Mouse (Mus musculus) gastrocnemius, postnatal 14 days (tissue): ENCODE measurements around the gene Lrmda. TPM values are rescaled to one million over a fixed set of nuclear protein-coding genes. Genes with fewer than 3 reads are reported as not detected.

Experiments
- DNase-seq: peaks from one replicate; pipeline ENCODE4 v3.0.0; 2021; ENCODE audit warnings: mixed read lengths
- intact Hi-C: fragments of 180-260 bp; cut with DNase I; formaldehyde crosslinking; loops from one replicate; pipeline ENCODE4 v1.15.1; 2025; ENCODE audit warnings: low total_unique reads
- total RNA-seq, 2 experiments: library from RNA; stranded (reverse); gene quantifications; 2 replicates each; pipeline ENCODE4 v1.2.3; 2021

The Lrmda gene
- total RNA-seq, 2 experiments from 2014 or later, result 1.6 to 1.7 TPM

DNA sequence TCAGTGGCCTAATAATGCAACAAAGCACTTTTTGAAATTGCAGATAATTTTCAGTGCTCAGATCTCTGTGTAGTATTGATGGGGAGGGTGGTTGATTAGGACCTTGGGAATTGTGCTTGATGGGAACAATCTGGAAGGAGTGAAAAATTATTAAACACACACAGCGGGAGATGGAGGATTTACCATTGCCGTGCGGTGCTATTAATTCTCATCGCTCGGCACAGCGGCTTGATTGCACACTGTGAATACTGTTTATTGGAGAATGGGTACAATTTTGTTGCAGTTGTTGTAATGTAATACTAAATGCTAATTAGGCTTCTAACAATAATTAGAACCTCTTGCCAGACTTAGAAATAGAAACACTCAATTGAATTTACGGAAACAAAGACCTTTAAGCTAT is 262.1 kb downstream of the Lrmda start:
- intact Hi-C loops, result no loop called here
- DNase-seq, result no peak

DNA sequence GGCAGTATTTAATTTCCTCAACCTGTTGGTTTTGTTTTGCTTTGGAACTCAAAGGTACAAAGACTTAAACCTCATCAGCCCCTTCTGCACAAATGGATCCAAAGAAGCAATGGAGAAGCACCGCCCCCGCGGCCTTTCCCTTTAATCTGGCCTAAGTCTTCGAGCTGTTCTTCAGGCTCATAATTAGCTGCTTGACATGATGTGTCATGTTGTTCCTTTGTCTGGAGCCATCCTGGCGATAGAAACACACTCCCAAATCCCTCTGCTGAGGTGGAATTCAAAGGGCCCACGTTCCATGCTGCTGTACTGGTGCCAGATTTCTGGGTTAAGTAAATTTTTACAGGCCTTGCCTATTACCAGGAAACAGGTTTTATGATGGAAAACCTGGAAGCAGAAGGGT is 263.3 kb downstream of the Lrmda start:
- intact Hi-C loops, result no loop called here
- no peak for DNase-seq

DNA sequence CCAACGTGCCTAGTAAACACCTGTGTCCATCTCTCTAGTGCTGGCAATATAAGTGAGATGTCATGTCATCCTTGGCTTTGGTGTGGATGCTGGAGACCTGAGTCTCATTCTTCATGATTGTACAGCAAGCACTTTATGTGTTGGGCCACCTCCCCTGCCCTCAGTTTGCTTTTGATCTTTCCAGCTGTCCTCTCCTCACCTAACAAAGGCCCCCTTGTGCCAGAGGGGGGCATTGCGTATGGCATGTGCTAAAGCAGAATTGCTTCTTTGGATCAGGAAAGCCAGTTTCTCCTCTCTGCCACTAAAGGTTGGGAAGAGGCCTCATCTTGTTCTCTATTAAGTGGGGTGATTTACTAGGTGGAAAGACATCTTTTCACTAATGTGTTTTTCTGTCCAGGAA is 264.2 kb downstream of the Lrmda start:
- no peak for DNase-seq
- intact Hi-C loops, result no loop called here

DNA sequence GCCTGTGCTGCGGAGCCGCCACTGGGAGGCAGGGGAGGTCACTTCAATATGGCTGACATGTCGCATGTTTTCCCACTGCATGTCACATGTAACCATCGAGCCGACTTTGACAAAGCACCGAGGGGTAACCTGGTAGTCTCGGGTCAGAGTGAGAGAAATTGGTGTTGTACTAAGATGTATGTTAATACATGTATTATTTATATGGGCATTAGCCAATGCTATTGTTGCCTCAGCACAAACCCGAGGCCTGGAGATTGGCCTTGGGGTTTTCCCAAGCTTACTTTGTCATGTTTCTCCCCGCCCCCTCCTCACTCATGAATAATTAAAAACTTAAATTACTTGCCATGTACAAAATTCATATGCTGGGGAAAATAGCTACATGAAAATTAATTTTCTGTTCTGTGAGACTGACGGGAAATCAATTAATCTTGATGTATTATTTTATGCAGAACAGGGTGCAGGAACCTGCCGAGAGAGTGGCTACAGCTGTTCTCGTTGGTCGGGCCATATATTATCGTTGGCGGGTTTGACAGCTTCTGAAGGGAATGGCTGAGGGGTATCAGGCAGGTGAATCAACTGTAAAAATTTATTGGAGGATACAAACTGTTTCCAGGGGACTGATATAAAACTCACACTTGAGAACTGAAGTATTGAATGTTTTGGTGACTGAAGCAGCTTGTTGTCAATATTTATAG is 265.5 kb downstream of the Lrmda start:
- intact Hi-C loops, result no loop called here

DNA sequence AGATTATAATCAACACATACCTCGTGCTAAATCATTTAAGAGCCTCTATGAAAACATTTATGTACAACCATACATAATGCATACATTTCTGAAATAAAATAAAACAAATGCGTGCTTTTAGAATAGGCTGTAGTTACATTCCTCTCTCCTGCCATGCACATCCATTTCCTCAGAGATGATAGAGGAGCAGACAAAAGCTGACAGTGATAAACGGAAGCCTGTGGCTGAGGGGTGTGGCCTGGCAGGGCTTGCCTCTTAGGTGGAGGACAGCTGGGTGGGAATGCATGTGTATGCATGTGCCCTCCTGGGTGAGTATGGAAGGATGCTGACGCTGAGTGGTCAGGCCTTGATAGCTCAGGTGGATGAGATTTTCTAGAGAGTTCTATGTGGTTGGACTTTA is 266.3 kb downstream of the Lrmda start:
- intact Hi-C loops, result no loop called here
- no peak for DNase-seq

More for the DNA sequence above, 265.5 kb downstream of the Lrmda start:
- no peak for DNase-seq

DNA sequence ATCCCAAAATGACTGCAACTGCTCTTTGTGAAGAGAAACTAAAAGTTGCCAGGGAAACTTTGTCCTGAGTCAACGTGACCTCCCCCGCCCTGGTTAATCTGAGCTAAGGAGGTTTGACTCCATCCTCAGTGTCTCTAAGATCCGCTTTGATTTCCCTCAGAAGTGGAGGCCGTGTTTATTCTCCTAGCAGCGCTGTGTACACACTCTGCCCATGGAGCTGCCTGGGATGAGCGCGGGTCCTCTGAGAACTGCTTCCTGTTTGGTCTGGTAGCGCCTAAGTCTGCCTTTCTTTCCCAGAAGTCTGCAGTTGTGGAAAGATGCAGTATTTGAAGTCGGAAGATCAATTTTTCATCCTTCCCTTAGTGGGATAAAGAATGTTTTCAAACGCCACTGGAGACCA is 268.7 kb downstream of the Lrmda start:
- no peak for DNase-seq
- intact Hi-C loops, result no loop called here

DNA sequence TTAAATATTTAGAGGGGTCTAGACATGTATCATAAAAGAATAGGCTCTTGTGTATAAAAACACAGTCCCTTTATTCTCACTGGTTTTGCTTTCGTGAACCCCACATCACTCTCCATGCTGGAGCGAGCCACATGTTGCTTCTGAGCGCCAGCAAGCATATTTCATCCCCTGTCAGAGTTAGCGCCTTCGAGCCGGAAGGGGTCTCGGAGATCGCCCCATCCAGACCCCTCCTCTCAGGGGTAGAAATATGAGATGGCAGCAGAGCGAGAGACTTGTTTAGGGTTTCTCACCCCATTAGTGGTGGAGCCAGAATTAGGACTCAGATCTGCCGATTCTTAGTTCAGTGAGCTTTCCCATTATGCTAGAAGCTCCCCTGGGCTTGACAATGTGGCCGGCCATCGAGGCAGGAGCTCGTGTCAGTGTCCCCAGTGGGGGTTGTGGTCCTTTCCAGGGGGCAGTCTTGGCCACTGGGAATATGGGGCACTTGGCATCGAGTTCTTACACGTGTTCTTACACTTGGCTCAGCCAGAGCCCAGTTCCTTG is 269.9 kb downstream of the Lrmda start:
- DNase-seq, result no peak
- intact Hi-C loops, result no loop called here

DNA sequence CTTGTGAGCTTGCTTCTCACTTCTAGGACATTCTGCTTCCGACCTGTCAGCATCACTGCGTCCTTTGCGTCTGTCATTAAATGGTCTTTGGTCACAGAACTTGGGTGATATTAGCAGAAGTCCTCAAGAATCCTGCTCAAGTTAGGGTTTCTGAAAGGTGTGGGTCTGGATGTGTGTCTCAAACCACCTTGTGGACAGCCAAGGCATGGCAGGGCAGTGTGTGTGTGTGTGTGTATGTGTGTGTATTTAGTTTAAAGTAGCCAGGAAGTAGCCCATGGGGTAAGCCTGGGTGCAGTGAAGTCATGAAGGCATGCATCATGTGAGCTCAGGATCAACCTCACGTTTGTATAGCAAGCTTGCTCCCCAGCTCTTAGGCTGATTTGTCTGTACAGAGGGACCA is 274.9 kb downstream of the Lrmda start:
- DNase-seq, result no peak
- intact Hi-C loops, result no loop called here

DNA sequence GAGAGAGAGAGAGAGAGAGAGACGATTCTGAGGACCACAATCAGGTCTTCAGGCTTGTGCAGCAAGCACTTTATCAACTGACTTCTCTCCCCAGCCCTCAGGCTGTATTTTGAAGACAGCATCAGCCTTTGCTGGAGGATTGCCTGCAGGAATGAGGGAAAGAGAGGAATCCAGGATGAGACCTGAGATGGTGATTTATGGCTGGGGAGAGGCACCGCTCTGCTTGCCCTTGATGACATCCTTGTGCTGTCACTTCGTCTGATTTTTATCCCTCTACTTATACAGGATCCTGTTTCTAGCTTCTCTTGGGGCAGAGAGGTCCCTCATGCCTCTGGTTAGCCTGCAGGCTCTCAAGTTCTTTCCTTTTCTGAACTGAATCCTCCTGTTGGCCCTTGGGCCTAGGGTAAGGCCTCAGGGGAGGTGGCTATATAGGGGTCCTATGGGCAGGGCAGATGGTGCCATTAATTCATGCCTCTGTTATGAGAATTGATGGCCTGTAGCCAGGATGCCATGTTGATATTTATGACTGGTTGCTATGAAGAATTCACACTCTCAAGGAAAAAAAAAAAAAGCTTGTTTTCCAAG is 277.2 kb downstream of the Lrmda start:
- no peak for DNase-seq
- intact Hi-C loops, result no loop called here

DNA sequence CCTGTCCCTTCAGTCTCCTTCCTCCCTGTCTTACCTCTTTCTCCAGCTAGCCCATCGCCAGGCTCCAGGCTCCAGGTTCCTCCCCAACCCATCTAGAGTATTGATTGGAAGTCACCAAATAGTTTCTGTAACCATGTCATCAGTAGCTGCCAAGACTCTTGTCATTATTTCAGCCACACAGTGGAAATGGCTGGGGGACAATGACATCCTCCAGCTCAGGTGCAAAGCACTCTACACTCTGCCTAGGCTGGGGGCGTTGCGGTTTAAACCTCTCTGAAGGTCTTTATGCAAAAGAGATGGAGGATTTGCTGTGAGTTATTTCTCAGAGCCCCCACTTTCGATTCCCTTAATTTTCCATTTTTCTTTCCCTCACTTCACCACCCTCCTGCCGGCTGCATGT is 287.2 kb downstream of the Lrmda start:
- intact Hi-C loops, result no loop called here
- DNase-seq, result no peak

DNA sequence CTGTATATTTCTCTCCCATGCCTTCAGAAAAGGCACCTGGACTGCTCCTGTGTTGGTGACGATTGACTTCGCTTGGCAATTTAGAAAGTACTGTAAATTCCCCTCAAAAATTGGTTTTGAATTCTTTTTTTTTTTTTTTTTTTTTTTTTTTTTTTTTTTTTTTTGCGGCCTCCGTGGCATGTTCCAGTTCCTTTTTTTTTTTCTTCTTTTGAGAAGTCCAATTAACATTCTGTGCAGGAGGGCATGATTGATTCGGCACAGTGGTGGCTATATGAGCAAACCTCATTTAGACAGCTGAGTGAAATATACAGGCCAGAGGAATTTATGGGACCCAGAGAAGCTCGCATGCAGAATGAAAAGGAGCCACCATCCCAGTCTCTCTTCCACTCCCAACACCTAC is 288.5 kb downstream of the Lrmda start:
- DNase-seq, result no peak
- intact Hi-C loops, result no loop called here

DNA sequence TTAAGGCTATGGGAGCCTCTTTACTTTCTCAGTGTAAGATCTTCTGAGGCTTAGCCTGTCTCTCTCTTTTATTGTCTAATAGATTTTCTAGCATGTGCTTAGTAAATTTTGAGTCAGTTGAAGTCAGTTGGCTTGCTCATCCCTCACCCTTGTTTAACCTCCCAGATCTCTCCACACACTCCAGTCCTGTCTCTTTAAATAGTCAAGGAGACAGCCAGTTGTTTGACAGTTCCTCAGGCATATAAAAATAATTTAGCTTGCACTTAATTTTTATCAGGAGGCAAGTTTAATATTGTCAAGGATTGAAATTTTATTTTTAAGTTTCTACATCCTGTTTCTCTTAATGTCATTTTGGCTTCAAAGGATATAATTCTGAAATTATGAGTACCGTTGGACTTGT is 303.5 kb downstream of the Lrmda start:
- intact Hi-C loops, result no loop called here
- DNase-seq, result no peak

DNA sequence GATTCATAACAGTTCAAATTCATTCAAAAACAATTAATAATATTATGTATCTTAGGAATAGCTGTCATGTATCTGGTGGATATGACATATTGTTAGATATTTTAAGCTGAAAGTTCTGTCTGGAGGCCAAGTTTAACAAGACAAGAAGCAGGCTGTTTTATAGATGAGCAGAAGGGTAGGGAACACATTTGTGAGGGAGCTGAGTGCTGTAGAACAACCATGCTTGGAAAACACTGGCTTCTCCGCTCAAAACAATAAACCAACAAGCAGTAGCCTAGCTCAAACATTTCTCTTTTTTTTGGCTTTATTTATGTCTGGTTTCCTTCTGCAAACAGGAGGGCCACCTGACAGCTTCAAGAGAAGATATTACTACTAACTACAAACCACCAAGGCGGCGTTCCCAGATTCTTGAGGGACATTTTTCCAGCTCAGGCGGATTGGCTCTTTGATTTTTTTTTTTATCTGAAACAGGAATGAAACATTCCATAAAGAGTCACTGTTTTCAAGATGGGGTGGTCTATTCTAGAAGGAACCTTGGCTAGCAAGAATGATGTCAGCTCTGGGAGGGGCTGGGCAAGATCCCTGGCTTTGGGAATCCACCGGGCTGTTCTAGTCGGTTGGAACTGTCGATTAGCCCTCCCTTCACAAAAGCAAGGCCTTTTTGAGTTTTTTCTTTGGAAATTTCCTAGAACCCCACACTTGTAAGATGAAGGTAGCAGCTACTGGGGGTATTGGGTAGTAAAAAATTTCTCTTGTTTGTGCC is 304.2 kb downstream of the Lrmda start:
- intact Hi-C loops, result no loop called here
- DNase-seq, result peak; percentile 24

DNA sequence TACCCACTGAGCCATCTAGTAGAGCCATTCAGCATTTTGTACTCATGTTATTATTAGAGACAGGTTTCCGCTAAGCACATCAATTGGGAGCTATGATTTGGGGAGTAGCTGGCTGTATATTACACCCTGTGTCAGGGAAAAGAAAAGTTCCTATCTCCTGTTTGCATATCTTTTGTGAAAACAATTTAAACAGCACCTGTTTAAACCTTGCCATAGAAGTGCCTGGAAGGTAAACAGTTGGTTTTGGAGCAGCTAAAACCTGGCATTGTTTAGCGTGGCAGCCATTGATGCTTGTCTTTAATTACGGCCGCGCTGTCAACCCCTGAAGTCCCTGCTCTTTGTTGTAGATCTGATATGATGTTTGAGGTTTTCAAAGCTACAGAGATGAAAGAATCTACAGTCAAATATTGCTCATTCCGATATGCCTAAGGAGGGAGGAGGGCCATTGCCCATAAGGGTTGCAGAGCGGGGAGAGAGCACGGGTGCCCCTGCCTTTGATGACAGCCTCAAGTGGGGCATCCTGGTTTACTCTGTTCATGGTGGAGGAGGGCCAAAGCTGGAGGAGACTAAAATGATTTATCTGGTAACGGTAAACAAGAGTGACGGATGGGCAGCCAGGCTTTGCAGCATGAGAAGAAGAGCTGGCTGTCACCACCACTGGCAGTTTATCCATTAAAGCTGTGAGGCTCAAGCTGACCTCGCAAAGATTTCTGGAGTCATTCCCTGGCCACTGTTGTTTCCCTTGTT is 306.9 kb downstream of the Lrmda start:
- no peak for DNase-seq
- intact Hi-C loops, result no loop called here

DNA sequence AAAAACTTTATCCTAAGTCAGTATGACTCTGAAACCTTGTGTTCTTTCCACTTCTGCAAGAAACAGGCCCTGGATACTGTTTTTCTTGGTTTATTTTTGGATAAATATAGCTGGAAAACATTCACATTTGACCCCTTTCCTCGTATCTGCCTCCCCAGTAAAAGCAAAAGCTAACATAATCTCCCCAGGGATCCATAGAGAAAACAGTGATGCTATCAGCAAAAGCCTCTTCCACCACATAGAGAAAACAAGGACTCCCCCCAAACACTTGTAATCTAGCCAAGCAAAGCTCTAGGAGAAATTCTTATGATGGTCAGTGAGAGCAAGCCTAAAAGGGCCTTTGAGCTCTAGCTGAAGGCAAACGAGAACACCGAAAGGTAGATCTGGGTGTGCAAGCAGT is 309.7 kb downstream of the Lrmda start:
- intact Hi-C loops, result no loop called here

DNA sequence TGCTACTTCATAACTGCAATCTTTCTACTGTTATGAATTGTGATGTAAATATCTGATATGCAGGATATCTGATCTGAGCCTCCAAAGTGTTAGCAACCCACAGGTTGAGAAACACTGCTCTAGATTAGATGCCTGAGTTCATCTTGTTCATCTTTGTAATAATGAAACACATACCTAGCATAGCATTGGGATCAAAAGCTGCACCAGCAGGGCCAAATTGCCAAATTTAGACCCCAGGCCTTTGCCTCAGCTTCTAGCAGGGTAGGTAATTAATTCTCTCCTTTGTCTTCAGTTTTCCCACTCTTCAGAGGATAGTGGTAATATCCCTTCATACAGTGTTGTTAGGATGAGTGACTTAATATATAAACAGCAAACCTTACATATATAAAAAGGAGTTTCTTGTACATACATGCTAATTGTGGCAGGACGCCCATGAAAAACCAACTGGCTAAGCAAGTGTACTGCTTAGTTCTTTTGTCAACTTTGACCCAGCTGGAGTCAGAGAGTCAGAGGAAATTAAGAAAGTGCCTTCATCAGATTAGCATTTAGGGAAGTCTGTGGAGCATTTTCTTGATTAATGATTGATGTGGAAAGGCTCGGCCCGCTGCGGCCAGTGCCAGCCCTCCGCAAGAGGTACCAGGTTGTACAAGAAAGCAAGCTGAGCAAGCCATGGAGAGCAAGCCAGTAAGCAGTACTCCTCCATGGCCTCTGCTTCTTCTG is 315.7 kb downstream of the Lrmda start:
- no peak for DNase-seq
- intact Hi-C loops, result no loop called here

More for the DNA sequence above, 309.7 kb downstream of the Lrmda start:
- DNase-seq, result no peak

DNA sequence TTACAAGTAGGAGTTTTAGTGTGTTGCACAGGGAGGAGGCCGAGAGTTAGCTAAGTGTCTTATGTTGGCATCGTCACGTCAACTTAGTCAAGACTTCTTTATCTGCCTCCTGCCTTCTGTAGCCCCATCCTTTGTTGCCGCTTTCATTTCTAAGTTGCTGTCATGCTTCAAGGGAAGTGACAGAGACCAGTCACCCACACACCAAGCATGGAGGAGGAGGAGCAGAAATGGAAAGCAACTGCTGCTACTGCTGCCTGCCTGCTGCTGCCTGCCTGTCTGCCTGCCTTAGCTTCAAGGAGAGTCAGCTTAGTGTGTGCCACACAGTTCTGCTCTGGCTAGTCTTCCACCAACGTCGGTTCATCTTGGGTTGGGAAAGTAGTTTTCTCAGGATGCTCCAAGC is 319.7 kb downstream of the Lrmda start:
- intact Hi-C loops, result no loop called here
- DNase-seq, result no peak

DNA sequence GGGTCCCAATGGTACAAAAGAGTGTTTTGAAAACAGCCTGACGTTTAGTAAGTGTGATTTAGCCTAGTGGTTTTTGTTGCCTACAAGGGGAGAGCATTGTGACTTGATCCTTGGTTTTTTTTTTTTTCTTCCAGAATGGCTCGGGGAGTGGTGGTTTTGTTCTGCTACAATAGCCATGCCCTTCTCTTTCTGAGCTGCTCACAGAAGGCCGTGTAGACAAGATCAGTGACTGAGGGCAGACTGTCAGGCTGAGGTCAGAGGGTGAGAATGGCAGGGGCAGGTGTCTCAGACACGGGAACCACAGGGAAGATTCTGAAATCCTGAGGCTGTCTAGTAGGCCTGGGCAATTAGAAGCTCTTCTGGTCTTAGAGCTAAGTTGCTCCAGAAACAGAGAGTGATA is 323.8 kb downstream of the Lrmda start:
- DNase-seq, result no peak
- intact Hi-C loops, result no loop called here

DNA sequence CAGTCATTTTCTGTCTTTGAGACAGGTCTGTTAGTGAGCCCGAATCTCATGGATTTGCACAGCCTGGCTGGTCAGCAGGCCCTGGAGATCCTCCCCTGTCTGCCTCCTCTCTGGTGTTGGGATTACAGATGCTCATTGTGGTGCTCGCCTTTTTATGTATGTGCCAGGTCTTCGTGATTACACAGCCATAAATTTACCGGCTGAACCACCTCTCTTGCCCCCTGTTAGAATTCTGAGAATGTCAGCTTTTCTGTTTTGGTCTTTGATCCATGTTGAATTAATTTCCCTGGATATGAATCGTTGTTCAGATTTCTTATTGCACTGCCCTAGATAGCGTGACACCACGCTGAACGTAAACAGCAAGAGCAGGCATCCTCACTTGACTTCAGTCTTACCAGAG is 325.7 kb downstream of the Lrmda start:
- DNase-seq, result no peak

More for the DNA sequence above, 325.7 kb downstream of the Lrmda start:
- intact Hi-C loops, result no loop called here
